Mouse (Mus musculus): ENCODE results near the gene Plcg2. TPM values are rescaled to one million over a fixed set of nuclear protein-coding genes. Genes with fewer than 3 reads are reported as not detected.
A peak's percentile ranks its signal among the peaks of the same experiment; 100 is the strongest.

Gene Plcg2
- 1 to 10 TPM in 1 of 2 experiments, under 1 TPM in 1; 0.77 to 1.5 TPM for total RNA-seq (2021)
- long read RNA-seq, experiment 1: 0 reads
- long read RNA-seq, experiment 2: 0 reads

GRCm38 (mm10) chr8:117498179-117498914, at the start of gene Plcg2:
Gene Plcg2, plus strand, starts transcription at chr8:117498291.
- peak; percentile 15 for DNase-seq

DNA sequence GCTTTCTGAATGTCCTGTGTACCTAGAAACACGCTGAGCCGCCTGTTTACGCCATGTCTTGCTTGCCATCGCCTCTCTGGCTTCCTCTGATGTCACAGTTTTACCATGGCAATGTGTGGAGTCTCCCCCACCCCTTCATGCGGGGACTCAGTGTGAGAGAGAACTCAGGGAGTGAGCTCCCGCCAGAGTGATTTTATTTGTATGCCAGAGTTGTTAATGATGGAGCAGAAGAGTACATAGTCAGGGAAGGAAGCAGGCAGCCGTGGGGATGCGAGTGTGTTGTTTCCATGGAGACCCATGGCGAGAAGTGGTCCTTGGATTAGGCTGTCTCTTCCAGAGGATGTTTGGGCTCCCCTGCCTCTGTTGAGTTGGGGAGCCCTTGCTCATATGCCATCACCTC, 47.0 kb upstream of the Plcg2 start:
- DNase-seq: no peak

DNA sequence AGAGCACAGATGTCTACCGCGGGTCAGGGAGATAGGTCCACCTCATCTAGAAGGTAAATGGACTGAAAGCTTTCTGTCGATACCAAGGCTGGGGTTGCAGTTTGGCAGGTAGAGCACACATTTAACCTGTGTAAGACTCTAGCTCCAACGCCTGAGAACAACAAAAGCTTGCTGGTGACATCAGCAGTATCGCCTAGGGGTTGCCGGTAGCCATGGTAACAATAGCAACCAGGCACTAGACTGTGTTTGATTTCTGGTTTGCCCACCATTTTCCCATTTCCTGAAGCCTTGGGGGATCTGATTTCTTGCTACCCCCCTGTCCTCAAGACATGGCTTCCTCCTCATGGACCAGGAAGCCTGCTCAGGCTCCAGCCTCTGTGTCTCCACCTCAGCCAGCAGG, 44.1 kb upstream of the Plcg2 start:
- DNase-seq: no peak

DNA sequence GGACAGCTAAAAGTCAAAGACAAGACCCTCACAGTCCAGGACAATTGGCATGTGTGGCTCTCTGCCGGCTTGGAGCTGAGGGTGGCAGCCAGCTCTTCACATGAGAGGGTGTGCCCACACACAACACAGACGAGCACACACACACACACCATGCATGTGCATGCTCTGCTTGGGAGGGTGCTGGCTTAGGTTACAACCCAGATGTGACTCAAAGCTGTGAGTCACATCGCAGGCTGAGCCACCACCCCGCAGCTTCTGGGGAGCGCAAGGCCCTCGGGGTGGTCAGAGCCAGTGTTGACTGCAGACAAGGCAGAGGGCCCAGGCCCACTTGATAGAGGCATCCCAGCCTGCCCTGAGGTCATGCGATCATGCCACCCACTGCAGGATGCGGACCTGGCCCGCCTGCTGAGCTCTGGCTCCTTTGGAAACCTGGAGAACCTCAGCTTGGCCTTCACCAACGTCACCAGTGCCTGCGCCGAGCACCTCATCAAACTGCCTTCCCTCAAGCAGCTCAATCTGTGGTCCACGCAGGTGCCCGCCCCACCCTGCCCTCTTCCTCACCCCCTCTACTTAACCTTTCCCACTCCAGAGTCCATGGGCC, 43.5 kb upstream of the Plcg2 start:
- DNase-seq: no peak

GRCm38 (mm10) chr8:117455701-117456100, 42.4 kb upstream of the Plcg2 start:
- DNase-seq: no peak

DNA sequence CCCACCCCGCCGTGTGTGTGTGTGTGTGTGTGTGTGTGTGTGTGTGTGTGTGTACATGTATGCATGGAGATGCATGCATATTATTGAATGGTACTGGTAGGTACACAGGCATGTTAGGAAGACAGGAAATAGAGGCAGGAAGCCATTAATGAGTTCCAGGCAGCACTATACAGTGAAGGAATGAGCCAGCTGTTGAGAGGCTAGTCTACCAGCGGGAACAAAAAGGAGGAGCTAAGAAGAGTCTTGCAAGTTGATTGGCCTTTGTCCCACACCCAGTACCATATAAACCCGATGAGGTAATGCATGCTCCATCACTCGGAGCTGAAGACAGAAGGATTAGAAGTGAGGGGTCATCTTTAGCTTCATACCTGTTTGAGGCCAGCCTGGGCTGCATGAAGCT, 39.7 kb upstream of the Plcg2 start:
- no peak for DNase-seq

DNA sequence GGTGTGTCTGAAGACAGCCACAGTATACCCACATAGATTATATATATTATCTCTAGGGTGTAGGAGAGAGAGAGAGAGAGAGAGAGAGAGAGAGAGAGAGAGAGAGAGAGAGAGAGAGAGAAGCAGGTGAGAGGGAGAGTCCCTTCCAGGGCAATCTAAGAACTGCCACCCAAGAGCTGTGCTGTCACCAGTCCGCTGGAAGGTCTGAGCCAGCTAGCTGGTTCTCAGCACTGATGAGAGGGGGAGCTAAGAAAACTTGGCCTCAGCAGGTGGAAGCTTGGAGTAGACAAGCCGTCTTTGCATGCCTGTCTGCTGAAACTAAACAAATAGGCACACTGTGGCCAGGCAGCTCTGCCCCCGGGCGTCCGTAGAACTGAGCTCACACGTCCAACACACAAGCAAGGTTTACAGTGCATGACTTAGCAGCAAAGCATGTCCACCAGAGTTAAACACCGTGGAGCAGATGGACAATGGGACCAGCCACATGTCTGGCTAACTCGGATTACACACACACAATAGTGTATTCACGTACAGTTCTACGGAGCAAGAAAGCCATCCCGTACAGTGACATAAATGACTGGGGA, 35.3 kb upstream of the Plcg2 start:
- DNase-seq: no peak

DNA sequence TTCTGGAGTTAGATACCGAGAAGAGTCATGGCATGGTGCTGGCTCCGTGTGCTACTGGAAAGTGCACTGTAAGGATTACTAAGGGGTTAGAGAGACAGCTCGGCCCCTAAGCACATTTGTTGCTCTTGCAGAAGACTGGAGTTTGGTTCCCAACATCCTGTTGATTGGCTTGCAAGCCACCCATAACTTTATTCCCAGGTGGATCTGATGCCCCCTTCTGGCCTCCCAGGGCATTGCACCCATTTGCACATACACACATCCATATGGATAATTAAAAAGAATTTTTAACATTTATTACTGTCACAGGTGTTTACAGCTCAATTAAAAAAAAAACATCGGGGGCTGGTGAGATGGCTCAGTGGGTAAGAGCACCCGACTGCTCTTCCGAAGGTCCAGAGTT, 33.6 kb upstream of the Plcg2 start:
- no peak for DNase-seq

DNA sequence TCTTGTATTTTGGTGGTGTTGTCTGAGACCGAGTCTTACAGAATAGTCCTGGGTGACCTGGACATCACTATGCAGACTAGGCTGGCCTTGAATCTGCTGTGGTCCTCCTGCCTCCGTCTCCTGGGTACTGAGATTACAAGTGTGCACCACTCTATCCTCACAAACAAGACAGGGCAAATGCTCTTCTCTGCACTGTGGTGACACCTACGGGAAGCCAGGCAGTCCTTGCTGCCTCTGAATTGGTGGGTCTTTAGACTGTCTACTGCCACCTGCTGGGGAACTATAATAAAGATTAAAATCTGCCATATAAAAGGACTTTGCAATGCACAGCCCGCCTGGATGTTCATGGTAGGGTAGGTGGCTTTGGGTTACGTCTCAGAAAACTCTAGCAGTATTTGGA, 32.8 kb upstream of the Plcg2 start:
- no peak for DNase-seq

- DNase-seq: no peak
These were observed 30.6 kb upstream of the Plcg2 start for GRCm38 (mm10) chr8:117467466-117467865.

DNA sequence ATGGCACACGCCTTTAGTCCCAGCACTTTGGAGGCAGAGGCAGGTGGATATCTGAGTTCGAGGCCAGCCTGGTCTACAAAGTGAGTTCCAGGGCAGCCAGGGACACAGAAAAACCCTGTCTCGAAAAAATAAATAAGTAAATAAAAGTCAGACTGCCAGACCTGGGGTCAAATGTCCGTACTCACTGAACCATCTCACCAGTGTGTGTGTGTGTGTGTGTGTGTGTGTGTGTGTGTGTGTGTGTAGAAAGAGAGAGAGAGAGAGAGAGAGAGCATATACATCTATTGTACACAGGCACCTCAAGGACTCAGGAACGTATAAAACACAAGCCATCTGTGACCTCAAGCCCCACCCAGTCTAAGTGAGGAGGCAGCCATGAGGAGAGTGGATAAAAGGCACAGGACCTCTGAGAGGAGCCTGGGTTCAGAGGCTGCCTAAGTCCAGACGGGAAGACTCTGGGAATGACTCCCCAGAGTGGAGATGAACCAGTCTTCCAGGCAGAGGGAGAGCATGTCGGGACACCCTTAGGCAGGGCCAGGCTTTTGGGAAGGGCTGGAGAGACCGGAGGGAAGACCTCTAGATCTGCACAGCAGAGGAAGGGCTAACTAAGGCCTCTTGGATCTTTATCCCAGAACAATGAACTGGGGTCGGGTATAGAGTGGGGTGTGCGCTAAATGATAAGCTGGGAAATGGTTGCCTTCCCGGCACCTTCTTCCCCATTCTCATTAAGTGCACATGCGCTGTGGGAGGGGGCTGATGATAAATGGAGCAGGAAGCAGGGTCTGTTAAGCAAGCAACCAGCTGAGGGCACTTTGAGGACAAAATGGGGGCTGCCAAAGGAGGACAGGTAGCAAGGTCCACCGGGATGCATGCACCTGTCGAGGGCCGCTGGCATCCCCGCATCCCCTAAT, 28.4 kb upstream of the Plcg2 start:
- no peak for DNase-seq

DNA sequence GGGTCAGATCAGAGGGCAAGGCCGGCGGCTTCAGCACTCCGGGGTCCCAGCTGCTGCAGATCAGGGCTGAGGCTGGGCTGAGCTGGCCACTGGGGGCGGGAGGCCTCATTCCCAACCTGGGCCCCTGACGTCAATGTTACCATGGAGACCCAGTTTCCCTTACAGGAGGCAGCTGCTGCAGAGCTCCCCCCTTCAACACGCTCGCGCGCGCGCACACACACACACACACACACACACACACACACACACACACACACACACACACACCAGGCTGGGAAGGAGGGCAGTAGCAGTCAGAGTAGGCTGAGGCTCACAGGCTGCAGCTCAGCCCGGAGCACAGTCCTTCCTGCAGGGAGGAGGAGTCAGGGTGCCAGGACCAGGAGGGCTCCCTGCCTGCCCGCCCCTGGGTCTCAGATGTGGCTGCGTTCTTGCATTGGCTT, 27.7 kb upstream of the Plcg2 start:
- DNase-seq: peak; percentile 58

DNA sequence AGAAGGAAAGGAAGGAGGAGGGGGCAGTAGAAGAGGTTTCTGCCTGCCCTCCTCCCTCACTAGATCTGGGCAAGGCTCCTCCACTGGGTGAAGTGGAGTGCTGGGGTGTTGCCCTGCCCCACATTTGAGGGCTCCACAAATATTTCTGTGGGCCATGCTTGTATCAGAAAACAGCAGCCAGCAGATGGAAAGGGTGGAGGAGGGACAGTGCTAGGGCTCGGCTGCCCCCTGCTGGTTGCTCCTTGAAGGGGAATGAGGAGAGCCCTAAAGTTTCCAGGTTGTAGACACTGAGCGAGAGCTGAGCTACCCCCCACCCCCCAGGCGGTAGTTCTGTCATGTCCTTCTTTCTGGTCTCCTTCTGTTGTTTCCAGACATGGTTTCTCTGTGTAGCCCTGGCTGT, 26.9 kb upstream of the Plcg2 start:
- DNase-seq: peak; percentile 40

DNA sequence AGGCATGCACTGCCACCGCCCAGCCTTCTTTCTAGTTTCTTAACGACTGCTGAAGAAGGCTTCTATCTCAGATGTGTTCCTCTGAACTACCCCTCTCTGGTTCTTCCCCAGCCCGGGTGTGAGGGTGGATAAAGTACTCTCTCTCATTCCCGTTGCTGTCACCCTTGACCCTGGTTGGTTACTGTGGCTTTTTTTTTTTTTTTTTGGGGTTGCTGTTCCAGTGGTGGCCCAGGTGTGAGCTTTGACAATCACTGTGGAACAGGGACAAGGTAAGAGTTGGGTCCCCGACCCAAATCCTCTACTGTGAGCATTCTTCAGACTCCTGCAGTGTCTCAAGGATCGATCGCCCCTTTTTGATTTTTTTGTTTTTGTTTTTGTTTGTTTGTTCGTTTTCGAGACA, 26.4 kb upstream of the Plcg2 start:
- DNase-seq: no peak

DNA sequence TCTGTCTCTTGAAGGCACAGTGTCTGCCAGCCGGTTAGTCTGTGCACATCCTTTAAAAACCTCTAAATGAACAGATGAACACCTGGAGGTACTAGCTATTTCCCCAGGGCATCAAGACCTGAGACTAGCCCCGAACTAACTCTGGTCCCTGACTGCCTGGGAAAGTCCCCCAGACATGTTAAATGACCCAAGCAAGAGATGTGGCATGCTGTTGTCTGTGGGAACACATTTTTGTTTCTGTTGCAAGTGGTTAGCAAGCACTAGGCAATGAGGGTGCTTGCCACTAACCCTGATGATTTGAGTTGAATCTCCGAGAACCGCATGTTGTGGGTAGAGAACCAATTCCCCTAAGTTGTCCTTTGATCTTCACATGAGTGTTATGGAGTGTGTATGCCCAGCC, 25.8 kb upstream of the Plcg2 start:
- DNase-seq: no peak

GRCm38 (mm10) chr8:117474944-117475343, 23.1 kb upstream of the Plcg2 start:
- peak; percentile 82 for DNase-seq

DNA sequence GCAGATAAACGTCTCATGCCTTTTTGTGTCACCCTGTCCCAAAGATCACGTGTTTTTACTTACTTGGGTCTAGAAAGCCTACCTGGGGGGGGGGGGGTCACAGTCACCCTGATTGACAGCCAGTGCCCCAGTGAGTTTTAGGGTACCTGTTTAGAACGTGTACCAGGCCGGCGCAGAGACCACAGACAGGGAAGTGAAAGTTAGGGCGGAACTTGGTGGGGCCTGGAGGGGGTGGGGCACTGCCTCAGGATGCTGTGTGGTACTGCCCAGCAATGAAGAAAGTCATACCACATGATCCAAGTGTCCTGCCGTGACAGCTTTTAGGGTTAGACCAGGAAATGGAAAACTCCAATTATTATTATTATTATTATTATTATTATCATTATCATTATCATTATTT, 22.3 kb upstream of the Plcg2 start:
- DNase-seq: peak; percentile 22

DNA sequence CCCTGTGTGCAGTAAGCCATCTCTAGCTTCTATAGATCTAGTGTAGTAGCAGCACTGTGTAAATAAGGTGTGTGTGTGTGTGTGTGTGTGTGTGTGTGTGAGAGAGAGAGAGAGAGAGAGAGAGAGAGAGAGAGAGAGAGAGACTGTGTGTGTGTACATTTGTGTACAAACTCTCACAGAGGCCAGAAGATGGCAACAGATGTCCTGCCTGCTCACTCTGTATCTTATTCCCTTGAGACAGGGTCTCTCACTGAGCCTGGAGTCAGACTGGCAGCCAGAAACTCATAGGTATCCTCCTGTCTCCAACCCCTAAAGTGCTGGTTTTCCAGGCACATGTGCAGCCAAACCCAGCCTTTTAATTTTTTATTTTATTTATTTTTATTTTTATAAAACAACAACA, 20.0 kb upstream of the Plcg2 start:
- DNase-seq: no peak

- no peak for DNase-seq
These were observed 18.1 kb upstream of the Plcg2 start for GRCm38 (mm10) chr8:117479996-117480395.

DNA sequence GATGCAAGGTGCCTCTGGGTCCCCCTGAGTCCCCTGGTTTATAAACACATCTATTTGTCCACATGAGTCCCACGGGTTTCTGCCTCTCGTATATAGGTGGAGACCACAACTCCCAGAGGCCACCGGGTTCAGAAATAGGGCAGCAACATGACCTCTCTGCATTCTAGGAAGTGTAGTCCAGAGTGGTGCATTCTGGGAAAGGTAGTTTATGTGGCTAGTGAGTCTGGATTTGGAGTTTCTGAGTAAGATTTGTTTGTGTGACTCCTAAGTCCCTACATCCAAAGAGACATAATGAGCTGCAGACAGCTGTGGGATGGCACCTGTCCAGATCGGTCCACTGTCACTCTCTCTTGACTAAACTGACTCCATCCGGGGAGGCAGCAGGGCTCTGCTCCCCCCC, 17.6 kb upstream of the Plcg2 start:
- no peak for DNase-seq

DNA sequence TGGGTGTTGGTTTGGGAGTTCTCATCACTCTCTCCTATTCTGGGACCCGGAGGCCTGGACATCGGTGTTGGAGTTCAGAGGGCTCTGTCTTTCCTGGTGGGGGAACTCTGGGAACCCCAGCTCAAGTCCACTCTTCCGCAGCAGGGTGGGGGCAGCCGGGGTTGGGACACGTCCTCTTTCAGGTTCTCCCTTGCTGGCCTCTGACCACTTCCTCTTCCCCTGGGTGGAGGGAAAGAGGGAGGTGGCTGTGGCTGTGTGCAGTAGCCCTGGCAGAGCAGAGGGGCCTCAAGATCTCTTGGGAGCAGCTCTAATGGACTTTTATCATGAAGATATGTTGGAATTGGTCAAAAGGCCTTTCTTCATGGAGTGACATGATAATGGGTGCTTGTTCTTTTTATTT, 16.3 kb upstream of the Plcg2 start:
- DNase-seq: peak; percentile 24

- no peak for DNase-seq
These were observed 13.4 kb upstream of the Plcg2 start for GRCm38 (mm10) chr8:117484731-117485130.

- DNase-seq: no peak
These were observed 12.8 kb upstream of the Plcg2 start for GRCm38 (mm10) chr8:117485316-117485715.

Measured in gastrocnemius, postnatal 25 days (tissue).